Mouse (Mus musculus): ENCODE results near the gene Kdm6b. TPM values are rescaled to one million over a fixed set of nuclear protein-coding genes. Genes with fewer than 3 reads are reported as not detected.

Kdm6b gene
- polyA plus RNA-seq, 1 experiment from 2014 or later: 22.9 TPM

GRCm38 (mm10) chr11:69409378-69410044 lies 4.0 kb downstream of the Kdm6b start:
- under 1% methylated on average over 43 of the region's 46 CpGs for WGBS
- Histone ChIP-seq H3K9me3 (ENCODE audit: control insufficient read depth, low read length) (no peaks in the 10 kb centered on the region), H3K27me3 (replicated peaks; ENCODE audit: control insufficient read depth, insufficient read depth, low read length) (no peaks in the 10 kb centered on the region), H3K27ac (ENCODE audit: low read depth, low read length) (peak overlapping the region; percentile 91), H3K4me2 (ENCODE audit: low read length) (peak overlapping the region; percentile 67), H3K4me1 (ENCODE audit: control insufficient read depth, insufficient read depth, low read depth, low read length) (peaks cover 44% of the 10 kb centered on the region), H3K36me3 (ENCODE audit: control insufficient read depth, insufficient read depth, low read length) (peaks cover 24% of the 10 kb centered on the region), H3K9ac (ENCODE audit: low read depth, low read length) (peak overlapping the region; percentile 85), H3K4me3 (ENCODE audit: low read length) (peak overlapping the region; percentile 76)
- peak; percentile 43 for ATAC-seq

DNA sequence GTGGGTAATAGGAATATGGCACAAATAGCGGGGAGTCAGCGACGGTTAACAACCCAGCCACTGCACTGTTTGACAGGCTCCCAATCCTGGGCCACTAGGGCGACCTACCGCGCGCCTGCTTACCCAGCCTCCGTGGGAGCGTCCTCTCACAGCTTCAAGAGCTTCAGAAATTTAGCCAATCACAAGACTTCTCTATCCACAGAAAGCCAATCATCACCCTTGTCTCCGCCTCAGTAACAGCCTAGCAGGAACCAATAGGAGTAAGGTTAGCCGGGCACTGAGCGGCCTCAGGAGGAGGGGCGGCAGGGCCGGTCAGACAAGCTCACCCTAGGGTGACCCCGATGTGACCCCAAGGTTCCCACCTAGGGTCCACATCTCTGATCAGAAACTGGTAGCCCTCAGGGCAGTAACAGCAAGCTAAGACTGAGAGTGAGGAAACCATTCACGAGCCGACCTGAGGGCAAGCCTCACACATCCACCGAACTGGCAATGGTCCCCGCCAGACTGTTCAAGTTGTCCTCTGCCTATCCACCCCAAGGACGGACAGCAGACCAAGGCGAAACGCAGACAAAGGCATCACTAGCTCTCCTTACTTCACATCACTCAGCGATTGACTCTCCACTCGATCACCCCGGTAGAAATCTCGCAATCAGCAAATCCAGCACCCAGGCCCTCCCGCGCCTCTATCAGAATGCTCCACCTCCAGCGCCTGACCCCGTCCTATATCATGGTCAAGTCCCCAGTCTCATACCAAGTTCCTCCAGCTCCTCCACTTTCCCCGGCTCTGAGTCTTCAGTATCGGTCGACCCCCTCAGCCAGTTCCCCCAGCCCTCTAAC lies 4.7 kb downstream of the Kdm6b start:
- under 1% methylated on average over 33 of the region's 33 CpGs for WGBS
- Histone ChIP-seq H3K36me3 (ENCODE audit: control insufficient read depth, insufficient read depth, low read length) (peaks cover 31% of the 10 kb centered on the region), H3K4me1 (ENCODE audit: control insufficient read depth, insufficient read depth, low read depth, low read length) (peaks cover 36% of the 10 kb centered on the region)

GRCm38 (mm10) chr11:69407724-69408004 lies 5.8 kb downstream of the Kdm6b start:
- Histone ChIP-seq H3K36me3 (ENCODE audit: control insufficient read depth, insufficient read depth, low read length) (peaks cover 36% of the 10 kb centered on the region), H3K4me3 (ENCODE audit: low read length) (no peak overlapping the region), H3K4me1 (ENCODE audit: control insufficient read depth, insufficient read depth, low read depth, low read length) (peaks cover 25% of the 10 kb centered on the region), H3K9me3 (ENCODE audit: control insufficient read depth, low read length) (no peaks in the 10 kb centered on the region), H3K4me2 (ENCODE audit: low read length) (peak overlapping the region; percentile 67), H3K27ac (ENCODE audit: low read depth, low read length) (peak overlapping the region; percentile 60), H3K9ac (ENCODE audit: low read depth, low read length) (peak overlapping the region; percentile 85), H3K27me3 (replicated peaks; ENCODE audit: control insufficient read depth, insufficient read depth, low read length) (no peaks in the 10 kb centered on the region)
- WGBS: 82% methylated on average over 4 of the region's 4 CpGs
- no peak for ATAC-seq

More for the DNA sequence above, 4.7 kb downstream of the Kdm6b start:
- peak; percentile 76 for ATAC-seq
- peak overlapping the region; percentile 76 for H3K4me3 ChIP-seq (ENCODE audit: low read length)
- H3K27ac ChIP-seq (ENCODE audit: low read depth, low read length): peak overlapping the region; percentile 91
- peak overlapping the region; percentile 85 for H3K9ac ChIP-seq (ENCODE audit: low read depth, low read length)
- H3K27me3 ChIP-seq (replicated peaks; ENCODE audit: control insufficient read depth, insufficient read depth, low read length): no peaks in the 10 kb centered on the region
- peak overlapping the region; percentile 67 for H3K4me2 ChIP-seq (ENCODE audit: low read length)
- H3K9me3 ChIP-seq (ENCODE audit: control insufficient read depth, low read length): no peaks in the 10 kb centered on the region

DNA sequence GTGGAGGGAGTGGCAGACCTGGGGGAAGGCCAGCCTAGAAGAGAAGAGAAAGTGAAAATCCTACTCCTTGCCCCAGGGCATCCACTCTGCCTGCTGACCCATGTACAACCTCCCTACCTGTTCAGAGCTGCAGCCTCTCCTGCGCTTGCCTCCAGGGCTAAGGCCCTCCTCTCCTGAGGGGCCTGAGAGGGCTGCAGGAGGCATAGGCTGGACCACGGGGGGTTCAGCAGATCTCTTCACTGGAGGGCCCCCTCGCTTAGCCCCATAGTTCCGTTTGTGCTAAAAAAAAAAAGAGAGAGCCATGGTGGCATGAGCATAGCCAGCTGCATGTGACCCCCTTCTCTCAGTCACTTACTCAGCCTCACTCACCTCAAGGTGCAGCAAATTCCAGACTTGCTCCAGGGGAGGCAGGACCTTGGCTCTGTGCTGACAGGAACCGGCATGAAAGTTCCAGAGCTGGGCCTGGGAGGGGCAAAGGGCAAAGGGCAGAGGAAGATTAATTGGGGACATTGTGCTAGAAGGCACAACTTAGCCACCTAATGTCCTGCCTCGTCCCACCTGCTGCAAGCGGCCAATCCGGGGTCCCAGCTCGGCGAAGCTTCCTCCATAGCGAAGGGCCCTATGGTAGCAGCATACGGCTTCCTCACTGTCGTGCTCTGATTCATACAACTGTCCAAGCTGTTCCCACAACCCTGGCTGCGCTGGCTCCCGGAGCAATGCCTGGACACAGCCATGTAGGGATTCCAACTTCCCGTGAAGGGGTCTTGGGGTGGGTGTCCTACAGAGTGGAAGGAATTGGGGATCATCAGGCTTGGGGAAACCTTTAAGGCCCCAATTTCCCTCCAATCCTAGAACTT lies 6.4 kb downstream of the Kdm6b start:
- no peak overlapping the region; the same call in 1 of the 2 replicates for H3K27ac ChIP-seq (ENCODE audit: low read depth, low read length)
- 83% methylated on average over 16 of the region's 16 CpGs for WGBS
- H3K27me3 ChIP-seq (replicated peaks; ENCODE audit: control insufficient read depth, insufficient read depth, low read length): no peaks in the 10 kb centered on the region
- peaks cover 39% of the 10 kb centered on the region for H3K36me3 ChIP-seq (ENCODE audit: control insufficient read depth, insufficient read depth, low read length)
- no peak overlapping the region for H3K9ac ChIP-seq (ENCODE audit: low read depth, low read length)
- no peaks in the 10 kb centered on the region for H3K9me3 ChIP-seq (ENCODE audit: control insufficient read depth, low read length)
- no peak for ATAC-seq
- H3K4me2 ChIP-seq (ENCODE audit: low read length): no peak overlapping the region
- peaks cover 20% of the 10 kb centered on the region for H3K4me1 ChIP-seq (ENCODE audit: control insufficient read depth, insufficient read depth, low read depth, low read length)
- H3K4me3 ChIP-seq (ENCODE audit: low read length): no peak overlapping the region

DNA sequence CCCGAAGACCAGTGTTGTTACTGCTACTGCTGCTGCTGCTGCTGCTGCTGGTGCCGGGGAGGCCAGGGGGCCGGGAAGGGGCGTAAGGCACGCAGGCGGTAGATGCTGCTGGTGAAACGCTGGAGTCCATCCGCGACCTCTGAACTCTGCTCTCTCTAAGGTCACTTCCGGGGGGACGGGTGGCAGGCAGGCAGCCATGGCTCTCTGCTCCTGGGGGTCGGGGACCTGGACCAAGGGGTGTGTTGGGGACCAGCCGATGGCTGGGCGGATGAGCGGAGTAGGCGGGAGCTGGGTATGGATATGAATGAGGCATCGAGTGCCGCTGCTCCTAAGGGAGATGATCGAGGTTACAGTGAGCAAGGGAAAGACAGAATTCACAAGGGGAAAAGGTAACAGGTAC lies 7.2 kb downstream of the Kdm6b start:
- 85% methylated on average over 19 of the region's 19 CpGs for WGBS
- no peak for ATAC-seq
- Histone ChIP-seq H3K4me3 (ENCODE audit: low read length) (no peak overlapping the region), H3K4me1 (ENCODE audit: control insufficient read depth, insufficient read depth, low read depth, low read length) (peaks cover 14% of the 10 kb centered on the region), H3K9me3 (ENCODE audit: control insufficient read depth, low read length) (no peaks in the 10 kb centered on the region), H3K36me3 (ENCODE audit: control insufficient read depth, insufficient read depth, low read length) (peaks cover 41% of the 10 kb centered on the region), H3K27ac (ENCODE audit: low read depth, low read length) (no peak overlapping the region), H3K4me2 (ENCODE audit: low read length) (no peak overlapping the region), H3K27me3 (replicated peaks; ENCODE audit: control insufficient read depth, insufficient read depth, low read length) (no peaks in the 10 kb centered on the region), H3K9ac (ENCODE audit: low read depth, low read length) (no peak overlapping the region)

- Histone ChIP-seq H3K27me3 (replicated peaks; ENCODE audit: control insufficient read depth, insufficient read depth, low read length) (no peaks in the 10 kb centered on the region), H3K9ac (ENCODE audit: low read depth, low read length) (no peak overlapping the region), H3K4me3 (ENCODE audit: low read length) (no peak overlapping the region), H3K36me3 (ENCODE audit: control insufficient read depth, insufficient read depth, low read length) (peaks cover 48% of the 10 kb centered on the region), H3K27ac (ENCODE audit: low read depth, low read length) (no peak overlapping the region), H3K4me2 (ENCODE audit: low read length) (no peak overlapping the region), H3K9me3 (ENCODE audit: control insufficient read depth, low read length) (no peaks in the 10 kb centered on the region), H3K4me1 (ENCODE audit: control insufficient read depth, insufficient read depth, low read depth, low read length) (peaks cover 14% of the 10 kb centered on the region)
- WGBS: 91% methylated on average over 24 of the region's 24 CpGs
- ATAC-seq: no peak
Observed at GRCm38 (mm10) chr11:69405397-69406200, 7.9 kb downstream of the Kdm6b start.

DNA sequence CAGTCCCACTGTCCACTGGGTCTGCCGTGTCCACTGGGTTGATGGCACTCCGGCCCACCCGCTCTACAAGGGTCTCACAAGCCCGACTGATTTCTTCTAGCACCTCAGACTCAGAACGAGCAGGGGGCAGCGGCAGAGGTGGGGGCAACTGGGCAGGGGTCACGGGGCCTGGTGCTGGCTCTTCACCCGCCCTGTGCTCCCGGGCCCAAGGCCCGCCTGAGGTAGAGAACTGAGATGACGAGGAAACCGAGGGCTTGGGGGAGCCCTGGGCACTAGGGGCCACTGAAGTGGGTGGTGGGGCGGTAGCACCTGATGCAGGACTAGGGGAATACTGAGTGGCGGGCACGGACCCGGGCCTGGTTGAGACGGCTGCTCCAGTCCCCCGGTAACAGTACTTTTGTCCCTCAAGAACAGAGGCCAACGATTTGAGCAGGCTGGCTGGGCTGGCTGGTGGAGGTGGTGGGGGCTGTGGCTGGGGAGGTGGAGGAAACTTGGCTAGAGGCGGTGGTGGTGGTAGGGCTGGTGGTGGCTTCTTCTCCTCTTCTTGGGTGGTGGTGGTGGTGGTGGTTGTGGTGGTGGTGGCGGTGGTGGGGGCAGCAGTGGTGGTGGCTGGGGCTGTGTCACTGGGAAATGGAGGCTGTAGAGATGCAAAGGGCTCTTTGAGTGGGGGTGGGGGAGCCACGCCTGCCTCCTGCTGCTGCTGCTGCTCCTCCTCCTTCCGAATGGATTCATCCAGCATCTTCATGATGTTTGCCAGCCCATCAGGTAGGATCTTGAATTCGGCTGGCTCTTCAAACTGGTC lies 8.7 kb downstream of the Kdm6b start:
- Histone ChIP-seq H3K27me3 (replicated peaks; ENCODE audit: control insufficient read depth, insufficient read depth, low read length) (no peaks in the 10 kb centered on the region), H3K27ac (ENCODE audit: low read depth, low read length) (no peak overlapping the region), H3K4me2 (ENCODE audit: low read length) (no peak overlapping the region), H3K4me1 (ENCODE audit: control insufficient read depth, insufficient read depth, low read depth, low read length) (peaks cover 14% of the 10 kb centered on the region), H3K4me3 (ENCODE audit: low read length) (no peak overlapping the region), H3K9ac (ENCODE audit: low read depth, low read length) (no peak overlapping the region), H3K36me3 (ENCODE audit: control insufficient read depth, insufficient read depth, low read length) (peaks cover 56% of the 10 kb centered on the region), H3K9me3 (ENCODE audit: control insufficient read depth, low read length) (no peaks in the 10 kb centered on the region)
- no peak for ATAC-seq
- WGBS: 91% methylated on average over 20 of the region's 24 CpGs
